Mouse (Mus musculus): ENCODE data around the gene Usp29. TPM values are rescaled to one million over a fixed set of nuclear protein-coding genes. Genes with fewer than 3 reads are reported as not detected.
"Not testable (repeated sequence)": the region's sequence is repeated elsewhere in the genome, so short reads cannot be mapped to it uniquely, and the experiment has no call there.

Usp29 gene
- polyA plus RNA-seq, 1 experiment = 10.7 TPM

GRCm38 (mm10) chr7:6926731-6926995, 196.3 kb downstream of the Usp29 start:
- Histone ChIP-seq H3K4me1 (ENCODE audit: control insufficient read depth, insufficient read depth, low read length) (peaks cover 4% of the 10 kb centered on the region), H3K27ac (ENCODE audit: insufficient read depth, low read length) (no peak overlapping the region), H3K4me3 (ENCODE audit: insufficient read depth, low read length) (no peak overlapping the region)
- TF ChIP-seq POLR2A (IDR thresholded peaks at IDR 0.05; ENCODE audit: extremely low read depth, insufficient read depth, low read length) = no peak
- no peak for TF ChIP-seq CTCF (IDR thresholded peaks at IDR 0.05; ENCODE audit: extremely low read depth, insufficient read depth, low read length)

GRCm38 (mm10) chr7:6929286-6929685, 198.9 kb downstream of the Usp29 start:
- peaks cover 4% of the 10 kb centered on the region for H3K4me1 ChIP-seq (ENCODE audit: control insufficient read depth, insufficient read depth, low read length)
- H3K27ac ChIP-seq (ENCODE audit: insufficient read depth, low read length) = no peak overlapping the region
- H3K4me3 ChIP-seq (ENCODE audit: insufficient read depth, low read length) = no peak overlapping the region
- TF ChIP-seq POLR2A (IDR thresholded peaks at IDR 0.05; ENCODE audit: extremely low read depth, insufficient read depth, low read length) (no peak), CTCF (IDR thresholded peaks at IDR 0.05; ENCODE audit: extremely low read depth, insufficient read depth, low read length) (no peak)

- no peaks in the 10 kb centered on the region for H3K4me1 ChIP-seq (ENCODE audit: control insufficient read depth, insufficient read depth, low read length)
- H3K27ac ChIP-seq (ENCODE audit: insufficient read depth, low read length) = no peak overlapping the region
- TF ChIP-seq CTCF (IDR thresholded peaks at IDR 0.05; ENCODE audit: extremely low read depth, insufficient read depth, low read length) (no peak), POLR2A (IDR thresholded peaks at IDR 0.05; ENCODE audit: extremely low read depth, insufficient read depth, low read length) (no peak)
- no peak overlapping the region for H3K4me3 ChIP-seq (ENCODE audit: insufficient read depth, low read length)
These were observed 204.4 kb downstream of the Usp29 start for GRCm38 (mm10) chr7:6934741-6935140.

DNA sequence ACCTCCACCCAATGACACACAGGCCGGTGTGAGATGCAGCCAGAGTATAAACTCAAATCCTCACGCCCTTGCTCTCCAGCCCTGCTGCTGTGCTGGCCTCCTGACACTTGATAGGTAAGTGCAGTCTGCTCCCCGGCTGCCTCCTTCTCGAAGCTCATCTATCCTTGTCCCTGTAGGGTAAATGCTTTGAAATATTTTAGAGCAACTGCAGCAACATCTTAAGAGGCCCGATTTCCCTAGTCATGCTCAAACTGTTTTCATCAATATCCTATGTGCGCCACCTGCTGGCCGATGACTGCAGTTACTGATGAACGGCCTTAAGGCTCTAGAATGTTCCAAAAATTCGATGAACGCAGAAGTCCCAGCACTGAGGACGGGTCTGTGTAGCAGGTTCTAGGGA, 206.7 kb downstream of the Usp29 start:
- H3K4me1 ChIP-seq (ENCODE audit: control insufficient read depth, insufficient read depth, low read length) = no peaks in the 10 kb centered on the region
- no peak overlapping the region for H3K27ac ChIP-seq (ENCODE audit: insufficient read depth, low read length)
- TF ChIP-seq CTCF (IDR thresholded peaks at IDR 0.05; ENCODE audit: extremely low read depth, insufficient read depth, low read length) (peak; percentile 72), POLR2A (IDR thresholded peaks at IDR 0.05; ENCODE audit: extremely low read depth, insufficient read depth, low read length) (no peak)
- no peak overlapping the region for H3K4me3 ChIP-seq (ENCODE audit: insufficient read depth, low read length)

- H3K27ac ChIP-seq (ENCODE audit: insufficient read depth, low read length) = no peak overlapping the region
- H3K4me1 ChIP-seq (ENCODE audit: control insufficient read depth, insufficient read depth, low read length) = no peaks in the 10 kb centered on the region
- TF ChIP-seq POLR2A (IDR thresholded peaks at IDR 0.05; ENCODE audit: extremely low read depth, insufficient read depth, low read length) (no peak), CTCF (IDR thresholded peaks at IDR 0.05; ENCODE audit: extremely low read depth, insufficient read depth, low read length) (peak; percentile 42; the same call in 1 of the 2 replicates)
- H3K4me3 ChIP-seq (ENCODE audit: insufficient read depth, low read length) = peak overlapping the region; percentile 32; the same call in 1 of the 2 replicates
These were observed 210.4 kb downstream of the Usp29 start for GRCm38 (mm10) chr7:6940761-6941231.

- not testable (repeated sequence) for H3K4me1 ChIP-seq (ENCODE audit: control insufficient read depth, insufficient read depth, low read length); H3K4me3 ChIP-seq (ENCODE audit: insufficient read depth, low read length); H3K27ac ChIP-seq (ENCODE audit: insufficient read depth, low read length)
These were observed 217.7 kb downstream of the Usp29 start for GRCm38 (mm10) chr7:6948061-6948460.

DNA sequence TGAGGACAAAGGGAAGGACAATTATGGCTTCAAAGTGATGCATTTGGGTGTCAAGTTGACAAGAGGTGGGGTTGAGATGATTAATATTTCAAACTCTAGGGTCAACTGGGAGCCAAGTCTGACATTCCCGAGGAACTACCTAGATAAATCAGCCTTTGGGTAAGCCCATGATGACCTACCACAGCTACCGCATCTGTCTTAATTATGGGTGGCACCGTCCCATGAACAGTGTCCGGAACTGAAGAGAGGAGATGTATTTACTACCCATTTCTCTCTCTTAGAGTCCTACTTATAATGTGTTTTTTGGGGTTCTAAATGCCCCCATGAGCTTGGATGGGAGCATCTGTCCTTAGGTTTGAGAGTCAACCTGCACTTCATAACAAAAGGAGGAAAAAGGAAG, 226.2 kb downstream of the Usp29 start:
- TF ChIP-seq CTCF (IDR thresholded peaks at IDR 0.05; ENCODE audit: extremely low read depth, insufficient read depth, low read length) (no peak), POLR2A (IDR thresholded peaks at IDR 0.05; ENCODE audit: extremely low read depth, insufficient read depth, low read length) (no peak)
- no peaks in the 10 kb centered on the region for H3K4me1 ChIP-seq (ENCODE audit: control insufficient read depth, insufficient read depth, low read length)
- no peak overlapping the region for H3K27ac ChIP-seq (ENCODE audit: insufficient read depth, low read length)
- H3K4me3 ChIP-seq (ENCODE audit: insufficient read depth, low read length) = no peak overlapping the region

- H3K4me3 ChIP-seq (ENCODE audit: insufficient read depth, low read length) = no peak overlapping the region
- TF ChIP-seq CTCF (IDR thresholded peaks at IDR 0.05; ENCODE audit: extremely low read depth, insufficient read depth, low read length) (no peak), POLR2A (IDR thresholded peaks at IDR 0.05; ENCODE audit: extremely low read depth, insufficient read depth, low read length) (no peak)
These were observed 228.2 kb downstream of the Usp29 start for GRCm38 (mm10) chr7:6958574-6958973.

GRCm38 (mm10) chr7:6973566-6973965, 243.2 kb downstream of the Usp29 start:
- H3K4me1 ChIP-seq (ENCODE audit: control insufficient read depth, insufficient read depth, low read length) = no peaks in the 10 kb centered on the region
- TF ChIP-seq CTCF (IDR thresholded peaks at IDR 0.05; ENCODE audit: extremely low read depth, insufficient read depth, low read length) (no peak), POLR2A (IDR thresholded peaks at IDR 0.05; ENCODE audit: extremely low read depth, insufficient read depth, low read length) (no peak)

More at GRCm38 (mm10) chr7:6958574-6958973, 228.2 kb downstream of the Usp29 start:
- H3K4me1 ChIP-seq (ENCODE audit: control insufficient read depth, insufficient read depth, low read length) = no peaks in the 10 kb centered on the region
- H3K27ac ChIP-seq (ENCODE audit: insufficient read depth, low read length) = no peak overlapping the region

GRCm38 (mm10) chr7:6976890-6977289, 246.5 kb downstream of the Usp29 start:
- Histone ChIP-seq H3K27ac (ENCODE audit: insufficient read depth, low read length) (no peak overlapping the region), H3K4me1 (ENCODE audit: control insufficient read depth, insufficient read depth, low read length) (no peaks in the 10 kb centered on the region), H3K4me3 (ENCODE audit: insufficient read depth, low read length) (no peak overlapping the region)
- TF ChIP-seq CTCF (IDR thresholded peaks at IDR 0.05; ENCODE audit: extremely low read depth, insufficient read depth, low read length) (no peak), POLR2A (IDR thresholded peaks at IDR 0.05; ENCODE audit: extremely low read depth, insufficient read depth, low read length) (no peak)

More at GRCm38 (mm10) chr7:6973566-6973965, 243.2 kb downstream of the Usp29 start:
- H3K4me3 ChIP-seq (ENCODE audit: insufficient read depth, low read length) = no peak overlapping the region
- no peak overlapping the region for H3K27ac ChIP-seq (ENCODE audit: insufficient read depth, low read length)

GRCm38 (mm10) chr7:6995251-6995650, 264.9 kb downstream of the Usp29 start, which contains the start of gene Aurkc:
Aurkc (plus strand) TSS chr7:6995300.
- H3K27ac ChIP-seq (ENCODE audit: insufficient read depth, low read length); H3K4me1 ChIP-seq (ENCODE audit: control insufficient read depth, insufficient read depth, low read length); H3K4me3 ChIP-seq (ENCODE audit: insufficient read depth, low read length): not testable (repeated sequence)

DNA sequence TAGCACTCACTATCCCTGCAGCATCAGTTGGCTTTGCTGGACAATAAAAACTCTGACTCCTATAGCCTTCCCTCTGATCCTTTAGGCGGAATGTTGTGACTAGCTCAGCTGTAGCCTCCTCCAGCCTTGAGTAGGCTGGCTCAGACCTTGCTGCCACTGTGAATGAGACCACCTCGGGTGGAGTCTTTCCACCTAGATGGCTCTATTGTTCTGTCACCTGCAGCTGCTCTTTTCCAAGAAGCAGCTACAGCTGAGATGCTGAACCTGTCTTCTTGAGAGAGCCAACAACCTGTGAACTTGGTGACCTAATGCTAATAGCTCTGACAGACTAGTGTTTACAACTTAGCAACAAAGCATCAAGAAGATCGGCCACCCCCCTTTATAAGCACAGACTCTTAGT, 268.5 kb downstream of the Usp29 start:
- not testable (repeated sequence) for H3K27ac ChIP-seq (ENCODE audit: insufficient read depth, low read length); H3K4me1 ChIP-seq (ENCODE audit: control insufficient read depth, insufficient read depth, low read length); H3K4me3 ChIP-seq (ENCODE audit: insufficient read depth, low read length)

DNA sequence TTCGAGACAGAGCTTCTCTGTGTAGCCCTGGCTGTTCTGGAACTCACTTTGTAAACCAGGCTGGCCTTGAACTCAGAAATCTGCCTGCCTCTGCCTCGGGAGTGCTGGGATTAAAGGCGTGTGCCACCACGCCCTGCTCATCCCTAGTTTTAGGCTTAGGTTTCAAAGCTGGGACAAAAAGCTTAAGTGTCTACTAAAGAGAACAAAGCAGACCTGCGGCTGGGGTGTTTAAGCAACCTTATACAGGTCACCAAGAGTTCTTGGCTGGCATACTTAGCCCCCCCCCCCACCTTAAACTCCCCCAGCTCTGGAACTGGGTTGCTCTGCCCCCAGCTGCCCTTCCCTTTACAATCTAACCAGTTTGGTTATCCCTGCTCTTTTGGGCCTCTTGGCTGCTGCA, 275.1 kb downstream of the Usp29 start:
- H3K4me1 ChIP-seq (ENCODE audit: control insufficient read depth, insufficient read depth, low read length) = not testable (repeated sequence)

More for the DNA sequence above, 275.1 kb downstream of the Usp29 start:
- not testable (repeated sequence) for H3K4me3 ChIP-seq (ENCODE audit: insufficient read depth, low read length); H3K27ac ChIP-seq (ENCODE audit: insufficient read depth, low read length)

Data from cortical plate, adult 2 months (tissue).